Mouse (Mus musculus) mouse embryonic stem cell (cell line): ENCODE data around the gene Greb1.

Source experiments
- in situ Hi-C, 2 experiments: fragments of 300-500 bp; cut with MboI; formaldehyde crosslinking; loops; 1 replicate in 1 of 2; 3 replicates in 1 of 2; pipeline ENCODE4 v1.14.3; 2019 to 2020; ENCODE audit warnings: low sequenced_read_pairs in 2 of 2, low pct_unique_long_range_greater_than_20kb in 1 of 2, mixed read lengths in 1 of 2; ENCODE audit not compliant: unreplicated experiment in 1 of 2

Gene Greb1

DNA sequence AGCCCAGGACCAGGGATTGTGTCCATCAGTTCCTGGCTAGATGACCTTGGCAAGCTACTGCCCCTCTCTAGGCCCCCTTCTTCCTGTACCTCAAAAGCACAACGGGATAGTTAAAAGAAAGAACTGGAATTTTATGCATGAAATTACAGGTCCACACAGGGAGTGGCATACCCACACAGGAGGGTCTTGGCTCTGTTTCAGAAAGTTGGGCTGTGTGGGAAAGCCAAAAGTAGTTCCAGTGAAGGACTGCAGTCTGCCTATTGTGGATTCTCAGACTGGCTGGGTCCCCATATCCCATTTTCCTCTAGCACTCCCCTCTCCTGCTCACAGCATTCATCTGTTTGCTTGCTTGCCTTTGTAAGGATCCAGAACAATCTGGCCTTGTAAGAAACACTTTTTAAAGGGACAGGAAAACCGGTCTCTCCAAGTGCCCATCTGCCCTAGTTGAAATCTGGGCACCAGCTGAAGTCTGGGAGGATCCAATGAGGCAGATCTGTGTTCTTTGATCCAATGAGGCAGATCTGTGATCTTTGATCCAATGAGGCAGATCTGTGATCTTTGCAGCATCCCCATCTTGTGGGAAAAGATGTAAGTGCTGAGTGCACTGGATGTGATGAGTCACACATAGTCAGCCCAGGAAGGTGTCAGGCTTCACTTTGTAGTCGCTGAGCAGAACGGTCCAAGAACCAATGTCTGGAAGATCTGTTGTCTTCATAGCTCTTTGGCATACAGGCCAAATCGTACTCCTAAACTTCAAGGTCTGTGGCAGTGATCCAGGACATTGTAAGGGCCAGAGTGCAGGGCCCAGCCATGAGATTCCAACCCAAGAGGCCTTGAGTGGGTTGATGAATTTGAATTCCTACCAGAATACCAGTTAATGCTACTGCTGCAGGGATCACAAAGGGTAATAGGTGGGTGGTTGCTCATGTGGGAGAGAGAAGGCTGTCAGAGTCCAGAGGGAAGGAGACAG is 143.5 kb downstream of the Greb1 start:
- in situ Hi-C loops, result no loop called here

GRCm38 (mm10) chr12:16655604-16656003 is 145.1 kb downstream of the Greb1 start:
- in situ Hi-C loops, result no loop called here

- in situ Hi-C loops, result no loop called here
Observed at GRCm38 (mm10) chr12:16653332-16654093, 147.2 kb downstream of the Greb1 start, which contains the start of gene Ntsr2. Ntsr2 (plus strand) TSS chr12:16653382.

DNA sequence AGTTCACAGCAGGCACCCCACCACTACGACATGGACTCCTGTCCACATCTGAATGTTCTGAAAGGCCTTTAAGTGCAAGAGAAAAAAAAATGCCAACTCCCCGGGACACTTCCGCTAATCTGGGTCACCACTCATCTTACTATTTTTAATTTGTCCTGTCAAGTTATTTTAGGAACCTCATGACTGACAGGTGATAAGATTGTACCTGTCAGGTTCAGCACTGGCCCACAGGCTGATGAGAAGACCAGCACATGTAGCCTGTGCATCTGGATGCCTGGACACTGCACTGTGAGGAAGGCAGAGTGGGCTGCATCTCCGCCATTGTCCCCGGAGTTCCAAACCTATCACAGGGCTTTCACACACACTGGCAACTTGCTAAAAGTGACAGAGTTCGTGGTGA is 150.9 kb downstream of the Greb1 start:
- in situ Hi-C loops, result no loop called here

GRCm38 (mm10) chr12:16648273-16648672 is 152.4 kb downstream of the Greb1 start:
- in situ Hi-C loops, result no loop called here

DNA sequence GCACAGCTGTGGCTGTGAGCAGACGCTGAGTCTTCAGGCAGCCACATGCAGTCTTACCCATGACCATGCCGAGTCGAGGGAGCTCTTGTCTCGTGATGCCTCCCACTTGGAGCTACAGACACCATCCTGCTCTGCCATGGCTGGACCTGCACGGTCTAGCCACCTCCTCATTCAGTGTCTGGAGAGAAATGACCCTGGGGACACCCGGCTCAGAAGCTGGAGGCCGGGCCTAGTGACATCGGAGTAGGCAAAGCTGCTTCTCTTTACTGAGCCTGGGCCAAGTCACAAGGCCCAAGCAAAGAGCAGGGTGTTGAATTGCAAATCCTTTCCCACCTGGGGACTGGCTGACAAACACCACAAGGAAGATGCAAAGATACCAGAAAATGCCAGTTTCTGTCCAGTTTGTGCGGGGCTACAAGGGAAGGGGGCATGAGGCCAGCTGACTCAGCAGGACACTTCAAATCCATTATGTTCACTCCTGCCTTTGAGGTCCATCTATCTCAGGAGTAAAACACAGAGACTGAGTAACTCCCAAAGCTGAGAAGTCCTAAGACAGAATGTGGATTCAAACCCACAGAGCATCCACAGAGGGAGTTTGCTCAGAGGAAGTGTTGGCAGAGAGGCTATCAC is 153.8 kb downstream of the Greb1 start:
- in situ Hi-C loops, result no loop called here

DNA sequence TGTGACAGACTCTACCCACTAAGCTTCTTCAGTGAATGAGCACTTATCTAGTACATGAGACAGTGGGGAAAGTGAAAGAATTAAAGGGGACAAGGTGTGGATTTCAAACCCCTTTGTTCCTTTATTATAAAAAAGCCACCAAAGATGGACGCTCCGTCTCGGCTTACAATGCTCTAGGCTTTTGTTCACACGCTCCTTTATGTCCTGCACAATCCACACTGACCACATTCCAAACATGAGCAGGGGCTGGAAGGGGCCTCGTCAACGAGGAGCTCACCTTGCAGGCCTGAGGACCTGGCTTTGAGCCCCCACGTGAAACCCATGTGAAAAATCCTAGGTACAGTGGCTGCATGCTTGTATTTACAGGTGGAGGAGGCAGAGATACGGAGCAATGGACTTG is 156.0 kb downstream of the Greb1 start:
- in situ Hi-C loops, result no loop called here

- in situ Hi-C loops, result no loop called here
Observed at GRCm38 (mm10) chr12:16643508-16644345, 157.0 kb downstream of the Greb1 start.

DNA sequence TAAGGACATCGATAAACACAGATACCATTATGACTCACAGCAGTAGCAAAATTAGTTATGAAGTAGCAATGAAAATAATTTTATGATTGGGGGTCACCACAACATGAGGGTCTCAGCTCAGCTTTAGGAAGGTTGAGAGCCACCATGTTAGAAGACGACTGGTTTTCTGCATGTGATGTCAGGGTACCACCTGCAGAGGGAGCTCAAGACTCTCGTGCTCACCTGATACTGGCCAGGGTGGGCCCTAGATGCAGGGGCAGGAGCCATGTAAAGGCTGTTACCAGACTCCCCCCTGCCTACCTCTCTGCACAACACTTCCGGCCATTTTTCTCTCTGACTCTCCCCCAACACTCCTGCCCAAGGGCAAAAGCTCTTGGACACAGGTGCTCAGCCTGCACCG is 158.7 kb downstream of the Greb1 start:
- in situ Hi-C loops, result no loop called here

DNA sequence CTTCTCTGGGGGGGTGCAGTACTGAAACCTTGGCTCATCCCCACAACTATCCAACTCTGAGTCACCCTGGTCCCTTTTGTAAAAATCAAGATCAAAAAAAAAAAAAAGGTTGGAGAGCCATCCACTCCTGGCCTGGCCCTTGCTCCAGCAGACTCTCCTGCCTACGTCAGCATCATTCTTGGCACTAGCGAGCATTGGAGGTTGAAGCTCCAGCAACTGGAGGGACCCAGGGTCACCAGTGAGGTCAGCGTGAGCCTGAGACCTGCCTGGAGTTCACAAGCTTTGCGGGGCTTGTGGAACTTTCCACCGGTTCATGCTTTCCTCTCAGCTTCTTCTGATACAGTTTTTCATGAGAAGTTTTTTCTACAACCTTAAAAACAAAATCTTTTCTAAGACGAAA is 160.6 kb downstream of the Greb1 start:
- in situ Hi-C loops, result no loop called here

DNA sequence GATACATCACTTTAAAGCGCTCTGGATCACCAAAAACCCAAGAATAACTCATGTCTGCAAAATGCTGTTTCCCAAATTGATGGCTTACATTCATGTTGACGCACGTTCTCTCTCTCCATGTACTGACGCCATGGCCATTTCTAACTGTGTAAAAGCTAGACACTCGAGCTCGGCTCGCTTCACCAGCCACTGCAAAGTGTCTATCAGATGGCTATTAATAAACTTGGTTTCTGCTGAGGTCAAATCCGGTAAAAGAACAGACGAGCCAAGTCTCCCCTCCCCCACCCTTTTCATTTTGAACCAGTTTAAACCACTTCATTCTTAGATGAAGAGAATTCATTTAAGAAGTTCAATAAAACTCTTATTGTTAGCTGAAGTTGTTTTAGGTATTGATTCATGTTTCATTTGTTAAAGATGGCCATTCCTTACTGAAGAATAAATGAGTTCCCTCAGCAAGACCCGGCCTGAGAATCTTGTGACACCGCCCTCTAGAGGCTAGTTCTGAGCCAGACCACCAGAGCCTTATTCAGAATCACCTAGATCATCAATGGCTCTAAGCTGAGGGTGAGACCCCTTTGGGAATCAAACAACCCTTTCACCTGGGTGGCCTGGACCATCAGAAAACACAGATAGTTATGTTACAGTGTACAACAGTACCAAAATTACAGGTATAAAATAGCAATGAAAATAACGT is 161.5 kb downstream of the Greb1 start:
- in situ Hi-C loops, result loop anchor here in 1 of 2 experiments (10.0 kb wide), 1 partner anchor 74 kb away; no protein-coding TSS in a partner anchor

DNA sequence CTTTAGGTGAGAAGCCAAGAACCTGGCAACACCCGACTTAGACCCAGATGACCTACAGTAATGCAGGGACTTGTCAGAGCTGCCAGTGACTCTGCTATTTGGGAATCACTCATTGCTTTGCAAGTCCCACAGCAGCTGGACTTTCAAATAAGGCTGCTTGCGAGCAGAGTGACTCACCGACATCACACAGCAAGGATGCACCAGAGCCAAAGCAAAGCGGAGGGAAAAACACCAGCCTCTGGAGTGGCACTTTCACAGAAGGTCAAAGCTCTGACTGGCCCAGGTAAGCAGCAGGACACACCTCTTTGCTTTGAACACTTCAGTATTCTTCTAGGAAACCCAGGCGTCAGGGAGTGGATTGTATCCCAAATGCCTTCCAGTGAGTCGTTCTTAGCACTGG is 164.9 kb downstream of the Greb1 start:
- in situ Hi-C loops, result loop anchor here in 1 of 2 experiments (10.0 kb wide), 1 partner anchor 71 kb away; no protein-coding TSS in a partner anchor

GRCm38 (mm10) chr12:16634075-16634813 is 166.4 kb downstream of the Greb1 start:
- in situ Hi-C loops, result loop anchor here (5.0 to 10.0 kb wide), 2 partner anchors 67 to 69 kb away; no protein-coding TSS in a partner anchor

GRCm38 (mm10) chr12:16633235-16633634 is 167.5 kb downstream of the Greb1 start:
- in situ Hi-C loops, result loop anchor here (5.0 to 10.0 kb wide), 2 partner anchors 66 to 68 kb away; no protein-coding TSS in a partner anchor

GRCm38 (mm10) chr12:16631423-16631822 is 169.3 kb downstream of the Greb1 start:
- in situ Hi-C loops, result loop anchor here (5.0 to 10.0 kb wide), 2 partner anchors 64 to 67 kb away; no protein-coding TSS in a partner anchor

GRCm38 (mm10) chr12:16630866-16631185 is 169.9 kb downstream of the Greb1 start:
- in situ Hi-C loops, result loop anchor here (5.0 to 10.0 kb wide), 2 partner anchors 64 to 66 kb away; no protein-coding TSS in a partner anchor
